Mouse (Mus musculus) neural tube, embryonic 15.5 days (tissue): Measurements from ENCODE around the gene Gcn1l1. TPM values are rescaled to one million over a fixed set of nuclear protein-coding genes. Genes with fewer than 3 reads are reported as not detected.

Experiments used
- ATAC-seq: fragments of 200-750 bp; cut with Nextera tagmentation; 2 replicates; pipeline ENCODE4 v1.8.0; 2017; ENCODE audit warnings: mild to moderate bottlenecking, moderate TSS enrichment, moderate library complexity; ENCODE audit not compliant: low FRiP score
- H3K27ac ChIP-seq: fragments of 300-500 bp; sonication (generic); replicated peaks from 2 replicates; pipeline ENCODE4 v1.5.1; 2015; ENCODE audit warnings: mild to moderate bottlenecking, inconsistent platforms
- H3K27me3 ChIP-seq: fragments of 300-500 bp; sonication (generic); replicated peaks from 2 replicates; pipeline ENCODE4 v1.6.1; 2015; ENCODE audit warnings: inconsistent platforms
- H3K36me3 ChIP-seq: fragments of 300-500 bp; sonication (generic); 2 replicates; pipeline ENCODE4 v1.6.1; 2015; ENCODE audit warnings: inconsistent platforms
- H3K4me1 ChIP-seq: fragments of 300-500 bp; sonication (generic); 2 replicates; pipeline ENCODE4 v1.6.1; 2015; ENCODE audit warnings: inconsistent platforms
- H3K4me2 ChIP-seq: fragments of 300-500 bp; sonication (generic); 2 replicates; pipeline ENCODE4 v1.6.1; 2015; ENCODE audit warnings: inconsistent platforms, mild to moderate bottlenecking, moderate library complexity
- H3K4me3 ChIP-seq: fragments of 300-500 bp; sonication (generic); replicated peaks from 2 replicates; pipeline ENCODE4 v1.5.1; 2015; ENCODE audit warnings: mild to moderate bottlenecking, inconsistent platforms
- H3K9ac ChIP-seq: fragments of 300-500 bp; sonication (generic); replicated peaks from 2 replicates; pipeline ENCODE4 v1.6.1; 2015; ENCODE audit warnings: mild to moderate bottlenecking, inconsistent platforms
- H3K9me3 ChIP-seq: fragments of 300-500 bp; sonication (generic); replicated peaks from 2 replicates; pipeline ENCODE4 v1.6.1; 2016; ENCODE audit warnings: inconsistent platforms
- WGBS: fragments of 180-500 bp; shearing (Covaris S2); methylation state at CpG from one replicate; pipeline ENCODE4 v1.1.7; 2015; ENCODE audit warnings: mixed read lengths; 5-methylcytosine and 5-hydroxymethylcytosine counted together
- polyA plus RNA-seq: library from polyadenylated mRNA; unstranded; fragments of >200 nt; fragmentation: Nextera tagmentation; extraction: Ambion mirVana; gene quantifications from 2 replicates; pipeline ENCODE4 v1.2.1, GENCODE M21; 2015

Gcn1l1 gene
- polyA plus RNA-seq, 1 experiment from 2014 or later = 35.7 TPM

- no peaks in the 10 kb centered on the region for H3K27me3 ChIP-seq
- H3K4me3 ChIP-seq = no peak overlapping the region
- no peak for ATAC-seq
- H3K36me3 ChIP-seq = peaks cover 68% of the 10 kb centered on the region
- WGBS = 82% methylated on average over 11 of the region's 11 CpGs
- no peak overlapping the region for H3K27ac ChIP-seq
- no peak overlapping the region for H3K9ac ChIP-seq
- no peaks in the 10 kb centered on the region for H3K9me3 ChIP-seq
- no peaks in the 10 kb centered on the region for H3K4me1 ChIP-seq
- no peak overlapping the region for H3K4me2 ChIP-seq
Measured at GRCm38 (mm10) chr5:115550482-115551005, 14.5 kb upstream of the Gcn1l1 start.

GRCm38 (mm10) chr5:115551386-115551785 is 13.7 kb upstream of the Gcn1l1 start:
- H3K4me1 ChIP-seq = no peaks in the 10 kb centered on the region; the same call in 1 of the 2 replicates
- 80% methylated on average over 12 of the region's 12 CpGs for WGBS
- H3K27me3 ChIP-seq = no peaks in the 10 kb centered on the region
- no peaks in the 10 kb centered on the region for H3K9me3 ChIP-seq
- H3K27ac ChIP-seq = no peak overlapping the region
- no peak overlapping the region for H3K9ac ChIP-seq
- peaks cover 60% of the 10 kb centered on the region for H3K36me3 ChIP-seq
- H3K4me3 ChIP-seq = no peak overlapping the region
- H3K4me2 ChIP-seq = no peak overlapping the region
- ATAC-seq = no peak

DNA sequence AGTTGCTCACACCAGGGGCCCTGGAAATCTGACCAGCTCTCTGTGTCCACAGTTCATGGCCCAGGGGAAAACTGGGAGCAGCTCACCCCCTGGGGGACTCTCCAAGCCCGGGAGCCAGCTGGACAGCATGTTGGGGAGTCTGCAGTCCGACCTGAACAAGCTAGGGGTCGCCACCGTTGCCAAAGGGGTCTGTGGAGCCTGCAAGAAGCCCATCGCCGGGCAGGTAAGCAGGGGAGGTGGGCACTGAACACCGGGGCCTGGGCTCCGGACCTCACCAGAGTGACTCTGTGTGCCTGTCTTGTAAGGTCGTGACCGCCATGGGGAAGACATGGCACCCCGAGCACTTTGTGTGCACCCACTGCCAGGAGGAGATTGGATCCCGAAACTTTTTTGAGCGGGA is 13.3 kb upstream of the Gcn1l1 start:
- 86% methylated on average over 13 of the region's 13 CpGs for WGBS
- Histone ChIP-seq H3K27ac (no peak overlapping the region), H3K9me3 (no peaks in the 10 kb centered on the region), H3K36me3 (peaks cover 57% of the 10 kb centered on the region), H3K27me3 (no peaks in the 10 kb centered on the region), H3K9ac (no peak overlapping the region), H3K4me3 (no peak overlapping the region), H3K4me1 (no peaks in the 10 kb centered on the region; the same call in 1 of the 2 replicates), H3K4me2 (no peak overlapping the region)
- no peak for ATAC-seq

GRCm38 (mm10) chr5:115553801-115554420 is 11.1 kb upstream of the Gcn1l1 start:
- no peak overlapping the region for H3K27ac ChIP-seq
- 88% methylated on average over 33 of the region's 33 CpGs for WGBS
- H3K9me3 ChIP-seq = no peaks in the 10 kb centered on the region

GRCm38 (mm10) chr5:115554536-115555291 is 10.3 kb upstream of the Gcn1l1 start:
- Histone ChIP-seq H3K9me3 (no peaks in the 10 kb centered on the region), H3K4me3 (no peak overlapping the region), H3K4me2 (no peak overlapping the region), H3K27me3 (no peaks in the 10 kb centered on the region), H3K4me1 (no peaks in the 10 kb centered on the region; the same call in 1 of the 2 replicates), H3K36me3 (peaks cover 32% of the 10 kb centered on the region), H3K27ac (no peak overlapping the region), H3K9ac (no peak overlapping the region)
- WGBS = 93% methylated on average over 18 of the region's 18 CpGs
- ATAC-seq = no peak

More at GRCm38 (mm10) chr5:115553801-115554420, 11.1 kb upstream of the Gcn1l1 start:
- no peak for ATAC-seq
- no peaks in the 10 kb centered on the region for H3K27me3 ChIP-seq
- peaks cover 40% of the 10 kb centered on the region for H3K36me3 ChIP-seq
- H3K4me3 ChIP-seq = no peak overlapping the region
- no peak overlapping the region for H3K9ac ChIP-seq
- H3K4me1 ChIP-seq = no peaks in the 10 kb centered on the region; the same call in 1 of the 2 replicates
- no peak overlapping the region for H3K4me2 ChIP-seq

DNA sequence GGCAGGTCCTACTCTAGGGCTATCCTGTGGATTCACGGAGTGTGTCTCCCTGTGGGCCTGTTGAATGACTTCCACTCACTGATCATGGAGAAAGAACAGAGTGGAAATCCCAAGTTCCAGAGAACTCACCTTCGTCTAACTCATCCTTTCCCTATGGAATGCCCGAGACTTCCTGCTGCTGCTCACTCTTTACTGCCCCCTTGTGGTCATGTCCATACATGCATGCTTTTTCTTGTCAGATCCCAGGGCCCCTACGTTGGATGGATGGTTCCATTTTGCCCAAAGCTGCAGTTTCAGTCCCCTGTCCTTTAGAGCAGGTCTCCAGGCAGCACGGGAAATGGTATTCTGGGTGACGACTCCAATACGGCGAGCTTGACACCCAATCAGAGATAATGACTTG is 8.8 kb upstream of the Gcn1l1 start:
- H3K4me3 ChIP-seq = no peak overlapping the region
- no peak overlapping the region for H3K4me2 ChIP-seq
- no peak overlapping the region for H3K9ac ChIP-seq
- ATAC-seq = no peak
- no peaks in the 10 kb centered on the region for H3K9me3 ChIP-seq
- H3K4me1 ChIP-seq = peaks cover 13% of the 10 kb centered on the region
- 6% methylated on average over 8 of the region's 8 CpGs for WGBS
- no peak overlapping the region for H3K27ac ChIP-seq
- no peaks in the 10 kb centered on the region for H3K27me3 ChIP-seq
- peaks cover 38% of the 10 kb centered on the region for H3K36me3 ChIP-seq

DNA sequence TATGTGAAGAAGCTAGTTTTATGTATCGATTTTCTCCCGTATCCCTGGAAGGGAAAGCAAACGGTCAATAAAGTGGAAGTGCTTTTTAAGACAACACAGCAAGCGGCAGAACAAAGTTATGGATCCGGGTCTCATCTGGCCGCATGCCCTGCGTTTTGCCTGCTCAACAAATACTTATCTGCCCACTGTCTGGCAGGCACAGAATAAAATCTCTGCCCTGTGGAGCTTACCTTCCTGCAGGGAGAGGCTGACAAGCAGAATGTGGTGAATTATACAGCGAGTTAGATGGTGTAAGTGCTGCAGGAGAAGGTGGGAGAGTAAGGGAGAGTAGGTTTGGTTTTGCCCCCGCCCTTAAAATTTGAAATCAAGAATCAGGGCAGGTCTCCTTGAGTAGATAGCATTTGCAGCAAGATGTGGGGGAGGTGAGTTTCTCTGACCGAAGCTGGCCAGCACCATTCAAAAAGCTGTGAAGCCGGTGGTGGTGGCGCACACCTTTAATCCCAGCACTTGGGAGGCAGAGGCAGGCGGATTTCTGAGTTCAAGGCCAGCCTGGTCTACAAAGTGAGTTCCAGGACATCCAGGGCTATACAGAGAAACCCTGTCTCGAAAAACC is 6.8 kb upstream of the Gcn1l1 start:
- Histone ChIP-seq H3K4me3 (no peak overlapping the region), H3K4me1 (peaks cover 16% of the 10 kb centered on the region), H3K27ac (no peak overlapping the region), H3K36me3 (peaks cover 38% of the 10 kb centered on the region), H3K9me3 (no peaks in the 10 kb centered on the region), H3K9ac (no peak overlapping the region), H3K27me3 (no peaks in the 10 kb centered on the region), H3K4me2 (no peak overlapping the region)
- 94% methylated on average over 14 of the region's 14 CpGs for WGBS
- ATAC-seq = no peak

DNA sequence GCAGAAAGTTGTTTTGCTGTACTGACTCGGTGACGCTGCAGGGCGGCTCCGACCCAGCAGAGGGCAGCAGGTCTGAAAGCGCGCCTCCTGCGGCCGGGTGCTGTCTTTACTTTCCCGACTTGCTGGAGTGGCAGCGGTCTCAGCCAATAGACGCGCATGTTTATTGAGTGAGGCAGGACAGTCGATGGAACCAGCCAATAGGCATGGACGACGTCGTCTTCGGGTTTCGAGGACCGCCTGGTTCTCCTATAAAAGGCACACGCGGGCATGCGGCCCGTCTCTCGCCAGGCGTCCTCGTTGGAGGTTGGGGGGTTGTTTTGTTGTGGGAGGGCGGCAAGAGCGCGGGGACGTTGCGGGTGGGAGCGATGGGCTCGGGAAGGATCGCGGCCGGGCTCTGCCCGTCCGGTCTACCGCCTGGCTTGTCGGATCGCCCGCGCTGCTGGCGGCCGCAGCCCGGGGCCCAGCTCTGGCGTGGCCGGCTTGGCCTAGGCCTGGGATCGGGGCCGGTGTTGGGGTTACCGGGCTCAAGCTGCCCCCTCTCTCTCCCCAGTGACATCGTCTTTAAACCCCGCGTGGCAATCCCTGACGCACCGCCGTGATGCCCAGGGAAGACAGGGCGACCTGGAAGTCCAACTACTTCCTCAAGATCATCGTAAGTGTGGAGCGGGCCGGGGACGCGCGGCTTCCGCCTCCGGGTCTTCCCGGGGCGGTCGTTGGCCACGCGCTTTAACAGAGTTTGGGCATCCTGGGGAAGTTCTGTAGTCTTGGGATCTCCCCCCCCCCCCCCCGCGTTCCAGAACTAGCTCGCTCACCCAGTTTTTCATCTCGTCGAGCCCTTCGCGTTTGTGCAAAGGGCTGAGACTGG is 5.6 kb upstream of the Gcn1l1 start, which contains the start of gene Rplp0:
TSS of gene Rplp0 (plus strand) at position 231 of the 865 bp plus-strand sequence.
- Histone ChIP-seq H3K9ac (peak within 1 kb of the TSS; percentile 94), H3K36me3 (peaks cover 36% of the 10 kb centered on the region), H3K9me3 (no peaks in the 10 kb centered on the region), H3K27ac (peak within 1 kb of the TSS; percentile 85), H3K4me1 (peaks cover 24% of the 10 kb centered on the region), H3K4me2 (peak within 1 kb of the TSS; percentile 71), H3K4me3 (peak within 1 kb of the TSS; percentile 76), H3K27me3 (no peaks in the 10 kb centered on the region)
- 1% methylated on average over 74 of the region's 78 CpGs for WGBS
- peak; percentile 99 for ATAC-seq

- ATAC-seq = no peak
Measured at GRCm38 (mm10) chr5:115560336-115560905, 4.6 kb upstream of the Gcn1l1 start.

GRCm38 (mm10) chr5:115563771-115564585 is 1.1 kb upstream of the Gcn1l1 start:
- H3K9ac ChIP-seq = peak overlapping the region; percentile 78; the same call in 1 of the 2 replicates
- peak overlapping the region; percentile 78; the same call in 1 of the 2 replicates for H3K27ac ChIP-seq
- H3K4me3 ChIP-seq = peak overlapping the region; percentile 79
- no peaks in the 10 kb centered on the region for H3K9me3 ChIP-seq
- WGBS = 39% methylated on average over 5 of the region's 5 CpGs
- ATAC-seq = no peak
- H3K36me3 ChIP-seq = peaks cover 36% of the 10 kb centered on the region
- H3K27me3 ChIP-seq = no peaks in the 10 kb centered on the region
- peaks cover 58% of the 10 kb centered on the region for H3K4me1 ChIP-seq
- peak overlapping the region; percentile 75 for H3K4me2 ChIP-seq

More at GRCm38 (mm10) chr5:115560336-115560905, 4.6 kb upstream of the Gcn1l1 start:
- Histone ChIP-seq H3K27ac (no peak overlapping the region), H3K36me3 (peaks cover 36% of the 10 kb centered on the region), H3K4me3 (peak overlapping the region; percentile 76), H3K9me3 (no peaks in the 10 kb centered on the region), H3K27me3 (no peaks in the 10 kb centered on the region), H3K9ac (peak overlapping the region; percentile 94), H3K4me1 (peaks cover 29% of the 10 kb centered on the region), H3K4me2 (peak overlapping the region; percentile 71)
- WGBS = 46% methylated on average over 13 of the region's 13 CpGs
